Mouse (Mus musculus) stomach, postnatal 0 days (tissue): ENCODE results near the gene Rif1.

ENCODE experiments used
- CTCF ChIP-seq: IDR thresholded peaks from 2 replicates; pipeline ENCODE4 v1.5.1; 2016; ENCODE audit warnings: antibody characterized with exemption, low read depth, mild to moderate bottlenecking, moderate library complexity
- EP300 ChIP-seq: optimal IDR thresholded peaks from 2 replicates; pipeline ENCODE3; 2016; ENCODE audit warnings: antibody characterized with exemption

- TF ChIP-seq CTCF, result no peak
- TF ChIP-seq EP300, result no peak
Measured at GRCm38 (mm10) chr2:52043485-52043884, 29.1 kb upstream of the Rif1 start.
